In genomic region chr1:44551461-44552370, GRCm38 (mm10) we compare ENCODE assay signal across 8 mouse cellular contexts. TPM values are rescaled to one million over a fixed set of nuclear protein-coding genes. Genes with fewer than 3 reads are reported as not detected.
DNase-seq lines count a peak whose midpoint lies in the region; ATAC-seq and TF ChIP-seq lines count a peak whose summit lies in the region.

Gulp1 (plus strand) TSS chr1:44551511.

- TF ChIP-seq CTCF in lung, postnatal 0 days (IDR thresholded peaks at IDR 0.05), result peak; percentile 81

- no peaks in the 10 kb centered on the region for H3K27me3 ChIP-seq in hindbrain, embryonic 11.5 days (ENCODE audit: control insufficient read depth, insufficient read depth, low read length)
- no peaks in the 10 kb centered on the region for H3K27me3 ChIP-seq in lung, postnatal 0 days (replicated peaks; ENCODE audit: insufficient read depth, low read length)

- ATAC-seq in hindbrain, embryonic 11.5 days (ENCODE audit: low FRiP score), result peak; percentile 89
- ATAC-seq in lung, postnatal 0 days, result peak; percentile 86

- peak within 1 kb of the TSS; percentile 69 for H3K4me3 ChIP-seq in hindbrain, embryonic 11.5 days (ENCODE audit: low read depth, low read length)
- H3K4me3 ChIP-seq in lung, postnatal 0 days (ENCODE audit: low read depth, low read length), result peak within 1 kb of the TSS; percentile 61

- H3K36me3 ChIP-seq in hindbrain, embryonic 11.5 days (ENCODE audit: control insufficient read depth, insufficient read depth, low read length), result no peaks in the 10 kb centered on the region
- H3K36me3 ChIP-seq in lung, postnatal 0 days (ENCODE audit: insufficient read depth, low read length), result no peaks in the 10 kb centered on the region

- DNase-seq in WW6 (ENCODE audit: low read depth, low spot score) (peak; percentile 54), MN1 (ENCODE audit: low spot score) (no peak)
- peak; percentile 63 to 73 for DNase-seq in cerebellum, postnatal 14 days
- peak; percentile 20 to 41 for DNase-seq in frontal cortex, postnatal 25 days (ENCODE audit: low spot score in 2 of 2)
- peak; percentile 82 for DNase-seq in hindbrain, embryonic 11.5 days (ENCODE audit: low spot score)
- DNase-seq in layer of hippocampus, postnatal 25 days (ENCODE audit: extremely low spot score in 1 of 2, low spot score in 1 of 2), result peak; percentile 31 to 53
- peak; percentile 90 for DNase-seq in lung, postnatal 0 days (ENCODE audit: low spot score)
- DNase-seq in retina, adult 2 months (ENCODE audit: low read depth, low spot score), result peak; percentile 40

- WGBS in hindbrain, embryonic 11.5 days, result under 1% methylated on average over 53 of the region's 55 CpGs
- WGBS in lung, postnatal 0 days, result under 1% methylated on average over 55 of the region's 55 CpGs

- peak within 1 kb of the TSS; percentile 86 for H3K4me2 ChIP-seq in hindbrain, embryonic 11.5 days (replicated peaks; ENCODE audit: low read depth, low read length)
- peak within 1 kb of the TSS; percentile 66 for H3K4me2 ChIP-seq in lung, postnatal 0 days (replicated peaks; ENCODE audit: low read depth, low read length)

- H3K9me3 ChIP-seq in hindbrain, embryonic 11.5 days (ENCODE audit: control insufficient read depth, low read length), result no peaks in the 10 kb centered on the region
- H3K9me3 ChIP-seq in lung, postnatal 0 days (ENCODE audit: low read length), result no peaks in the 10 kb centered on the region

- H3K9ac ChIP-seq in hindbrain, embryonic 11.5 days (ENCODE audit: low read depth, low read length), result peak within 1 kb of the TSS; percentile 70
- peak within 1 kb of the TSS; percentile 83 for H3K9ac ChIP-seq in lung, postnatal 0 days (replicated peaks; ENCODE audit: low read depth)

- TF ChIP-seq EP300 in lung, postnatal 0 days (IDR thresholded peaks at IDR 0.05), result no peak

- no peaks in the 10 kb centered on the region; the same call in 1 of the 2 replicates for H3K4me1 ChIP-seq in hindbrain, embryonic 11.5 days (replicated peaks; ENCODE audit: control insufficient read depth, insufficient read depth, low read length)
- no peaks in the 10 kb centered on the region; the same call in 1 of the 2 replicates for H3K4me1 ChIP-seq in lung, postnatal 0 days (ENCODE audit: insufficient read depth, low read depth, low read length)

- H3K27ac ChIP-seq in hindbrain, embryonic 11.5 days (ENCODE audit: low read depth, low read length), result peak within 1 kb of the TSS; percentile 54
- H3K27ac ChIP-seq in lung, postnatal 0 days (ENCODE audit: low read length), result peak within 1 kb of the TSS; percentile 91

RNA-seq across cellular contexts. Expression of gene Gulp1, which starts in this region (rescaled TPM):
- 28.0 and 28.1 TPM in 2 replicates for polyA plus RNA-seq in hindbrain, embryonic 11.5 days (2014; fragmentation: Nextera tagmentation; extraction: Ambion mirVana)
- 1 to 10 TPM; 2.8 to 3.7 TPM for total RNA-seq in layer of hippocampus, postnatal 25 days (2021)
- polyA plus RNA-seq in lung, postnatal 0 days (2015; fragmentation: Nextera tagmentation; extraction: Ambion mirVana), result 19.0 and 22.0 TPM in 2 replicates
